Mouse (Mus musculus): ENCODE results near the gene Sema3f.

Sema3f gene

GRCm38 (mm10) chr9:107709697-107710483 is at the start of gene Sema3f:
Gene Sema3f, minus strand, starts transcription at chr9:107710475.
- DNase-seq (ENCODE audit: low spot score), result peak; percentile 67

GRCm38 (mm10) chr9:107759593-107759992 is 49.3 kb upstream of the Sema3f start:
- DNase-seq (ENCODE audit: low spot score), result no peak

GRCm38 (mm10) chr9:107750378-107750777 is 40.1 kb upstream of the Sema3f start:
- DNase-seq (ENCODE audit: low spot score), result no peak

DNA sequence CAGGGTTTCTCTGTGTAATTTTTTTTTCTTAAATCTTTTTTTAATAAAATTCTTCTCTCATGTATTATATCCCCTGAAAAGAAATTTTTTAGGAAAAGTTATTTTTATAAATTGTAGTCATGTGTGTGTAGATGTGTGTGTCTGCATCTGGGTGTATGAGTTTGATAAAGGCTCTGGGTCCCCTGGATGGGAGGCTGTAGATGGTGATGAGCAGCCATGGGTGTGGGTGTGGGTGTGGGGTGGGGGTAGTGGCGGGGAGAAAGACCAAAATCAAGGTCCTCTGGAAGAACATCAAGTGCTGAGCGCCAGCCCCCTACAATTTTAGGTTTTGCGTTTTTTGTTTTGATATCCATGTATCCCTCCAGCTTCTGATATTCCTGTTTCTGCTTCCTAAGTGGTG is 37.8 kb upstream of the Sema3f start:
- no peak for DNase-seq (ENCODE audit: low spot score)

- no peak for DNase-seq (ENCODE audit: low spot score)
Observed at GRCm38 (mm10) chr9:107747310-107747709, 37.0 kb upstream of the Sema3f start.

DNA sequence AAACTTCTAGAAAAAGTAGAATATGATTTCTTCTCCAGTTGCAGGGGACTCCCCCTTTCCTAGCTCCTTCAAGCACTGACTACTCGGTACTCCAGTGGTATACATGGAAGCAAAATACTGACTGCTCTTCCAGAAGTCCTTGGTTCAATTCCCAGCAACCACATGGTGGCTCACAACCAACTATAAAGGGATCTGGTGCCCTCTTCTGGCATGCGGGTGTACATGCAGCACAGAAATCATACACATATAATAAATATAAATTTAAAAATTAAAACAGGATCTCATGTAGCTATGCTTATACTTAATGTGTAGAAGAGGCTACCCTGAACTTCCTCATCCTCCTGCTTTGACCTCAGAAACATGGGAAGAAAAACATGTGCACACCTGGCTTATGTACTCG is 36.4 kb upstream of the Sema3f start:
- no peak for DNase-seq (ENCODE audit: low spot score)

DNA sequence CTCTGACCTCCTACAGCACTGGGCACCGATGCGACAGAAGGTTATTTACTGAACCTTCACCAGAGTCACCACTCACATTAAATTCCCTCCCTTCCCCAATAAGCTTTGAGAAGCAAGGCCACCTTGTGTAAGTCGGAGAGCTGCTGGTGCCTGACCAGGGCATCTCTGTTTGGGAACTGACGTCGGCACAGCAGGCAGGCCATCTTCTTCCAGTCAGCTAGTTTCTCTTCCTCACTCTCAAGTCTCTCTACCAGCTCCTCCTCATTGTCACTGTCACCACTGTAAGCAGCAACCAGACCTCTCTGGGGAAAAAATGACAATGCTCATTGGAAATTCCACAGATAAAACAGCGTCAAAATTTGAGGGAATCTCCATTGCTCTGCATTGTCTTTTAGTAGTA is 33.8 kb upstream of the Sema3f start:
- no peak for DNase-seq (ENCODE audit: low spot score)

DNA sequence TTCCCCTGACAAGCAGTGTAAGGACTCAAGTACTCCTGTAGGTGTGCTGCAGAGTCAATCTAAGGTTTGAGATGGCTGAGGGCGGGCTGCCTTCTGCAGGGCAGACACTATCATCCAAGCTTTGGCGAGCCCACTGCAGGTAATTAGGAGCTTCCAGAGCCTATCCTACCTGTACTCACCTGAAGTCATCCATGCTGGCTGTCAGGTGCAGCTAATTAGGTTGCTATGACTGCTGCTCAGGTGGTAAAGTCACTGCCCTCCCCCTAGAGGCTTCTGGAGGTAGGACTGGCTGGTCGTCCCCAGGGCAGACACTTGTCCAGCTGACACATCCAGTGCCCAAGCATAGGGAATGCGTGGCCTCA is 28.5 kb upstream of the Sema3f start:
- DNase-seq (ENCODE audit: low spot score), result no peak

GRCm38 (mm10) chr9:107738020-107738840 is 28.0 kb upstream of the Sema3f start:
- peak; percentile 58 for DNase-seq (ENCODE audit: low spot score)

GRCm38 (mm10) chr9:107736185-107736485 is 25.9 kb upstream of the Sema3f start:
- no peak for DNase-seq (ENCODE audit: low spot score)

DNA sequence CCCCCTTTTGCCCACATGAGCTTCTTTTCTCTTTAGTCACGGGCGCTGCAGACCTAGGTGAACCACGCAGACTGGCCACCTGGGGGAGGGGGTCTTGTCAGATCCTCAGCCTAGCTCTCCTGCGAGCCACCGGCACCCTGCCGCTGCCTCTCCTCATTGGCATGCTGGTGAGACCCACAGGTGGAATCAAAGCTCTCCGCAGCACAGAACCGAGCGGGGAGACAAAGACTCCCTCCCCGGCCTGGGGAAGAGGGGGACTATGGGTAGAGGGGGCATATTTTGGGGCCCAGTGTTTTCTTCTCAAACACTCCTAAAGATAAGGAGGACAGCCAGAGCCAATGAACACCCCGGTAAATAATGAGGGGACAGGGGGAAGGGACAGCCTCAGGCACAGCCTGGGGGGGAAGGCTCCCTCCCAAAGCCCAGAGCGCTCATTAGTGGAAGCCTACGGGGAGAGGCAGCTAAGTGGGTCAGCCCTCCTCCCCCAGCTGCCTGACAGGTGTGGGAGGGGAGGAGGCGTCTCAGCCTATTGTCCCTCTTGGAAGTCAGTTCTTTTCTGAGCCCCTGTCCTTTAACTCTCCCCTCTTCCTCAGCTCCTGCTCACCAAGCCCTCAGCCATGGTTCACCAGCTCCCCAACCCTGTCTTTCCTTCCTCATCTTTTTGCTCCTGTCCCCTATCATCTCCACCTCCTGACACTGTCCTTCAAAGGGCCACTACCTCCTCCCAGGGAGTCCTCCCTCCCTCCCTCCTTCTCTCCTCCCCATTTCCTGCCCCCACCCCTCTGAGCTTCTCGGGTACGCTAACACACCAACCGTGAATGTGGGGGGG is 25.3 kb upstream of the Sema3f start:
- DNase-seq (ENCODE audit: low spot score), result no peak

- no peak for DNase-seq (ENCODE audit: low spot score)
Observed at GRCm38 (mm10) chr9:107734567-107734971, 24.3 kb upstream of the Sema3f start.

DNA sequence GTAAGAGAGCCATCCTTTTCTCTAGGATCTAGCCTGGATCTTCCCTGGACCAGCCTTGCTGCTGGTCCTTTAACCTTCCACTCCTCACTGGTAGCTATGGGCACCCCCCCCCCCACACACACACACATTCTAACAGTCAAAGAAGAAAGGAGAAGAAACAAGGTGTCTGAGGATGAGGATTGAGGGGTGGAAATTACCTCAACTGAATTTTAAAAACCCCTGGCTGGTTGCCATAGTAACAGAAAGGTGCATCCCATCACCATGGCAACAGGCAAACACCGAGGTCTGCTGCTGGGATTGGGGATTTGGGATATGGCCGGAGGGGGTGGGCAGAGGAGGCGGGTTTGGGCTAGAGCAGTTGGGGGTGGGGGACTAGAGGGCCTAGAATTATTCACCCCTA is 19.4 kb upstream of the Sema3f start:
- DNase-seq (ENCODE audit: low spot score), result no peak

- no peak for DNase-seq (ENCODE audit: low spot score)
Observed at GRCm38 (mm10) chr9:107728919-107729670, 18.8 kb upstream of the Sema3f start.

- DNase-seq (ENCODE audit: low spot score), result no peak
Observed at GRCm38 (mm10) chr9:107727041-107727440, 16.8 kb upstream of the Sema3f start.

DNA sequence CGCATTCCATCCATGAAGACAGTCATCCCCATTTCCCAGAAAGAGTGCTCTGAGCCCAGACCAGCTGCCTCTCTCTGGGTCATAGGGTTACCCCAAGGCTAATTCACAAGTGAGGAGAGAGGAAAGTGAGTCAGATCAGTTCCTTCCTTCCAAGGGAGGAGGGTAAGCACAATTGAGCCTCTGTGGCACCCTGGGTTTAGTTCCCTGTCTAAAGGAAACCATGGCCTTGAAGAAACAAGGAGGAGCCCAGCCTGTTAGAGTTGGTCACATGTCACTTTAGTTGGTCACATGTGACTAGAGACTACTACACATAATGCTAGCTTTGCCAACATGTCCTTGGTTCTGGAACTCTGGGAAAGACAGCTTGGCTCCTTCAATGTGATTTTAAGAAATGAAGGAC is 14.5 kb upstream of the Sema3f start:
- no peak for DNase-seq (ENCODE audit: low spot score)

DNA sequence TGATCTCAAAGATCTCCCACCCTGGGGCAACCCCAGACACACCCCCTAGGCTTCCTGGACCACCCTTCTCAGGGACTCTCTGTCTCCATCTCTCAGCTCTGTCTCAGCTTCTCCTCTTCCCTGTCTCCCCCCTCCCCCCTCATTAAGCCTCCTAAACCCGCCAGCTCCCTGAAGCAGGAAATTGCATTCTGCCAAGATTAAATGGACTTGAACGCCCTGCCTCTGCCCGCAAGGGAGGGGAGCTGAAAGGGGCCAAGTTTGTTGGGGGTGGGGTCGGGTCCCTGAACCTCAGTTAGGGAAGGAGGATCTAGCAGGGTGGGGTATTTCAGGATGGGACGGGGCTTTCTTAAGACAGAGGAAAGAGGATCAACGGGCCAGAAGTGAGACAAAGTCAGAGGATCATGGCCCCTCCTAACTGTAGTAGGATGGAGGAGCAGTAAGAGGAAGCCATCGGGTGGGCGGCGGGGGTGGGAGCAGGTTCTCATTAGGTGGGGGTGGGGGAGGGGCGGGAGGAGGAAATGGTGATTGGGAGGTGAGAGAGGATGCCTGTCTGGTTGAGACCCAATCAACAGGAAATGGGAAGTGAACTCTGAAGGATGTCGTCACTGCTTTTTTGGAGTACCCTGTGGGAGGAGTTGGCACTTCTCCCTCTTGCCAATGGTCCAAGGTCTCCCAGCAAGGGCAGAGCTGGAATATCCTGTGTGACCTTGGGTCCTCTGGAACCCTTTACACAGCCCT is 13.7 kb upstream of the Sema3f start:
- DNase-seq (ENCODE audit: low spot score), result peak; percentile 66

DNA sequence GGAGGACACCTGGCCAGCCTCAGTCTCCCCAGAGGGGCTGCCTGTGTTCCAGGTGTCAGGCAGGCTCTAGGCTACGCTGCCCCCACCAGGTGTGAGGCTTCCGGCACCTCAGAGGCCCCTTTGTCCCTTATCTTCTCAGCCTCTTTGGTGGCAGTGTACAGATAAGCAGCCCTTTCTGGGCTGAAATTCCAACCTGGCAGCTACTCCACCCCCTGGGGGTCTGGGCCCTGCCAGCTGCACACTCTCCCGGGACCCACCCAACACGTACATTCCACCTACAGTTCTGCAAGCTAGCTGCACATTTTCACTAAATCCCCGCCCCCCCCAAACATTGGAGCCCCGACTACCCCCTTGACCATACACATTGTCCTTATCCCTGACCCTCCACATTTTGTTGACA is 13.0 kb upstream of the Sema3f start:
- DNase-seq (ENCODE audit: low spot score), result no peak

- no peak for DNase-seq (ENCODE audit: low spot score)
Observed at GRCm38 (mm10) chr9:107718781-107719540, 8.7 kb upstream of the Sema3f start.

DNA sequence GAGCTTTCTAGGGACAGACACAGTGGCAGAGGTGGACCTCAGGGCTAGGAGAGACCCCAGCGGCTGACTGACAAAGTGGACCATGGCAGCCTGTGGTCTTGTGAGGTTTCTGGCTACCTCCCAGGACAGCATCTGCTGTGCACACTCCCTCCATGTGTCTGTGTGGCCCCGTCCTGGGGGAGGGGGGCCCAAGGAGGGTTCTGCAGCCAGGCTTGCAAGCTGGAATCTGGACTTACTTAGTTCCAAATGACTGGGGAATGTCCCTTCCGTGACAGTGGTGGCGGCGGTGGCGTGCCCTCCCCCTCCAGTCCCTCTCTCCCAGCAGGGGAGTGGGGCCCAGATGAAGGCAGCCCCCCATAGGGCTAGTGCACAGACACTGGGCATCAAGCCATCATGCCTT is 6.7 kb upstream of the Sema3f start:
- DNase-seq (ENCODE audit: low spot score), result no peak

- no peak for DNase-seq (ENCODE audit: low spot score)
Observed at GRCm38 (mm10) chr9:107715632-107716031, 5.4 kb upstream of the Sema3f start.

All from ovary, adult 18-20 months (tissue).